Mouse (Mus musculus): ENCODE results near the gene Rhobtb1. TPM values are rescaled to one million over a fixed set of nuclear protein-coding genes. Genes with fewer than 3 reads are reported as not detected.

Rhobtb1 gene
- polyA plus RNA-seq, 1 experiment from 2014 or later = 14.3 TPM

- ATAC-seq (ENCODE audit: low read depth) = no peak
- H3K4me1 ChIP-seq (replicated peaks) = peaks cover 16% of the 10 kb centered on the region; the same call in 1 of the 2 replicates
- WGBS = 44% methylated on average over 7 of the region's 7 CpGs
Measured at GRCm38 (mm10) chr10:69335195-69335536, 183.9 kb downstream of the Rhobtb1 start.

GRCm38 (mm10) chr10:69335611-69336010, 184.4 kb downstream of the Rhobtb1 start:
- no peaks in the 10 kb centered on the region for H3K27me3 ChIP-seq
- no peak overlapping the region for H3K4me3 ChIP-seq
- H3K4me1 ChIP-seq (replicated peaks) = peaks cover 16% of the 10 kb centered on the region; the same call in 1 of the 2 replicates
- no peak overlapping the region for H3K4me2 ChIP-seq
- no peaks in the 10 kb centered on the region for H3K9me3 ChIP-seq
- WGBS = 88% methylated on average over 4 of the region's 4 CpGs
- H3K9ac ChIP-seq = no peak overlapping the region
- H3K27ac ChIP-seq (replicated peaks) = peak overlapping the region; percentile 39
- peaks cover 16% of the 10 kb centered on the region for H3K36me3 ChIP-seq
- ATAC-seq (ENCODE audit: low read depth) = no peak

More at GRCm38 (mm10) chr10:69335195-69335536, 183.9 kb downstream of the Rhobtb1 start:
- Histone ChIP-seq H3K27me3 (no peaks in the 10 kb centered on the region), H3K4me3 (no peak overlapping the region), H3K27ac (replicated peaks) (peak overlapping the region; percentile 39), H3K9me3 (no peaks in the 10 kb centered on the region), H3K4me2 (no peak overlapping the region), H3K9ac (no peak overlapping the region), H3K36me3 (peaks cover 16% of the 10 kb centered on the region)

DNA sequence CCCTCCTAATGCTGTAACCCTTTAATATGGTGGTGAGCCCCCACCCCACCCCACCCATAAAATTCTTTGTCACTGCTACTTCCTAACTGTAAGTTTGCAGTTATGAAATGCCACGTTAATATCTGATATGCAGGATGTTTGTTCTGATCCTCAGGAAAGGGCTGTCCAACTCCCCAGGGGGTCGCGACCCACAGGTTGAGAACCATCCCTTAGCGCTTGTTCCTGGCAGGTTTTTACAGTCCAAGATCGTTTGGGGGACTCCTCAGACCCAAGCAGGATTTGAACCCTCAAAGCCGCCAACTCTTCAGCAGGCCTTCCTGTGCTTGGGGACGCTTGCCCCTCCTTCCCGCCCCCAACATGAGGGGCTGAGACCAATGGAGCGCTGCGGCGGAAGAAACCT, 185.0 kb downstream of the Rhobtb1 start:
- Histone ChIP-seq H3K27me3 (no peaks in the 10 kb centered on the region), H3K4me2 (no peak overlapping the region), H3K36me3 (peaks cover 16% of the 10 kb centered on the region), H3K9me3 (no peaks in the 10 kb centered on the region), H3K4me3 (no peak overlapping the region), H3K9ac (no peak overlapping the region), H3K4me1 (replicated peaks) (peaks cover 16% of the 10 kb centered on the region; the same call in 1 of the 2 replicates), H3K27ac (replicated peaks) (no peak overlapping the region)
- 90% methylated on average over 11 of the region's 11 CpGs for WGBS
- no peak for ATAC-seq (ENCODE audit: low read depth)

GRCm38 (mm10) chr10:69340001-69340400, 188.8 kb downstream of the Rhobtb1 start:
- ATAC-seq (ENCODE audit: low read depth) = no peak
- peaks cover 21% of the 10 kb centered on the region for H3K36me3 ChIP-seq
- H3K9ac ChIP-seq = no peak overlapping the region

More at GRCm38 (mm10) chr10:69340001-69340400, 188.8 kb downstream of the Rhobtb1 start:
- no peak overlapping the region for H3K27ac ChIP-seq (replicated peaks)
- H3K9me3 ChIP-seq = no peaks in the 10 kb centered on the region
- H3K4me1 ChIP-seq (replicated peaks) = peaks cover 6% of the 10 kb centered on the region; the same call in 1 of the 2 replicates
- H3K27me3 ChIP-seq = no peaks in the 10 kb centered on the region
- no peak overlapping the region for H3K4me2 ChIP-seq
- no peak overlapping the region for H3K4me3 ChIP-seq
- 92% methylated on average over 6 of the region's 6 CpGs for WGBS

Other genes with a start within 250 kb of the Rhobtb1 start
- 1.3 TPM in 2 replicates for gene A930033H14Rik, start 61.7 kb downstream of the Rhobtb1 start, polyA plus RNA-seq (2015; fragmentation: Nextera tagmentation; extraction: Ambion mirVana)
- gene Cdk1, start 201.5 kb downstream of the Rhobtb1 start, polyA plus RNA-seq (2015; fragmentation: Nextera tagmentation; extraction: Ambion mirVana) = 91.3 and 119 TPM in 2 replicates
- gene Ank3, start 247.3 kb downstream of the Rhobtb1 start, polyA plus RNA-seq (2015; fragmentation: Nextera tagmentation; extraction: Ambion mirVana) = 104 TPM in 2 replicates